In the genomic region with DNA sequence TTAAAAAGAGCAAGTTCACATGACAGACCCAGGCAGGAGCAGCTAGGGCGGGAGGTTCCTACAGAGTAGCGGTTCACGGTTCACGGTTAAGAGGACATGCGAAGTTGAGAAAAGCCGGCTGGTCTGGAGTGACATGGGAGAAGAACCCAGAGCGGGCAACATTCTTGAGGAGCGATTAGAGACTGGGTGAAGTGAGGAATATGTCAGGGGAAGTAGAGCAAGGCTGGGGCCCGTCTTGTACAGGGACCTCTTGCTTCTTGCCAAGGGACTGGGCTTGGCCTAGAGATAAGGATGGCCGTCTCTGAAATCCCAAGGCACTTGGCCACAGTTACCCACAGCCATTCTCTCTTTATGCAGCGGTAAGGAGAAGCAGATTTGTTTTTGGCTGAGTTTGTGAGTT, we compare ENCODE assay signal across 8 mouse cellular contexts. TPM values are rescaled to one million over a fixed set of nuclear protein-coding genes. Genes with fewer than 3 reads are reported as not detected.
DNase-seq lines count a peak whose midpoint lies in the region; ATAC-seq lines count a peak whose summit lies in the region.

No protein-coding gene starts in this region.

- no peak overlapping the region for H3K27ac ChIP-seq in hindbrain, embryonic 13.5 days
- H3K27ac ChIP-seq in midbrain, embryonic 11.5 days (ENCODE audit: low read depth, low read length): no peak overlapping the region

- H3K9me3 ChIP-seq in hindbrain, embryonic 13.5 days: no peaks in the 10 kb centered on the region
- no peaks in the 10 kb centered on the region for H3K9me3 ChIP-seq in midbrain, embryonic 11.5 days (ENCODE audit: control insufficient read depth, low read length)

- H3K36me3 ChIP-seq in hindbrain, embryonic 13.5 days: peaks cover 8% of the 10 kb centered on the region
- no peaks in the 10 kb centered on the region for H3K36me3 ChIP-seq in midbrain, embryonic 11.5 days (ENCODE audit: control insufficient read depth, insufficient read depth, low read length)

- H3K4me1 ChIP-seq in hindbrain, embryonic 13.5 days (replicated peaks): peaks cover 35% of the 10 kb centered on the region
- peaks cover 19% of the 10 kb centered on the region for H3K4me1 ChIP-seq in midbrain, embryonic 11.5 days (ENCODE audit: control insufficient read depth, insufficient read depth, low read length)

- no peaks in the 10 kb centered on the region for H3K27me3 ChIP-seq in hindbrain, embryonic 13.5 days
- H3K27me3 ChIP-seq in midbrain, embryonic 11.5 days (ENCODE audit: control insufficient read depth, insufficient read depth, low read length): no peaks in the 10 kb centered on the region

- peak overlapping the region; percentile 89 for H3K4me2 ChIP-seq in hindbrain, embryonic 13.5 days
- H3K4me2 ChIP-seq in midbrain, embryonic 11.5 days: peak overlapping the region; percentile 87

- 59% methylated on average over 11 of the region's 11 CpGs for WGBS in hindbrain, embryonic 13.5 days
- 65% methylated on average over 11 of the region's 11 CpGs for WGBS in midbrain, embryonic 11.5 days

- peak overlapping the region; percentile 87 for H3K4me3 ChIP-seq in hindbrain, embryonic 13.5 days
- H3K4me3 ChIP-seq in midbrain, embryonic 11.5 days (ENCODE audit: low read depth, low read length): peak overlapping the region; percentile 88

- H3K9ac ChIP-seq in hindbrain, embryonic 13.5 days: peak overlapping the region; percentile 94
- peak overlapping the region; percentile 98 for H3K9ac ChIP-seq in midbrain, embryonic 11.5 days (ENCODE audit: low read length)

- ATAC-seq in hindbrain, embryonic 13.5 days (ENCODE audit: low FRiP score): no peak
- ATAC-seq in midbrain, embryonic 11.5 days (ENCODE audit: low FRiP score): no peak

- peak; percentile 30 for DNase-seq in embryo, embryonic 10.5 days (ENCODE audit: low spot score)
- no peak for DNase-seq in embryo, embryonic 10 days (ENCODE audit: low spot score)
- DNase-seq in c-Kit-positive CD71-positive TER-119-positive erythroid progenitor cells, embryonic 14.5 days (ENCODE audit: low spot score): peak; percentile 35
- DNase-seq in midbrain, embryonic 11.5 days (ENCODE audit: low spot score, missing footprints): no peak
- no peak for DNase-seq in cerebellum, postnatal 14 days
- DNase-seq in frontal cortex, postnatal 36 days (ENCODE audit: low spot score in 2 of 2): no peak
- no peak for DNase-seq in layer of hippocampus, adult 11-12 months (ENCODE audit: low spot score)

RNA-seq across cellular contexts. Expression of a gene that starts 1.8 kb away (rescaled TPM):
- polyA plus RNA-seq in hindbrain, embryonic 13.5 days (2015; fragmentation: Nextera tagmentation; extraction: Ambion mirVana): 80.0 and 81.9 TPM in 2 replicates
- polyA plus RNA-seq in midbrain, embryonic 11.5 days (2014; fragmentation: Nextera tagmentation; extraction: Ambion mirVana): 129 and 143 TPM in 2 replicates

Comparison
In these comparisons a context has a peak if more than half of its experiments do, and no peak if none do; other contexts are left out.
1. DNase-seq: peak in embryo, embryonic 10.5 days (single experiment) and c-Kit-positive CD71-positive TER-119-positive erythroid progenitor cells, embryonic 14.5 days (single experiment); none in embryo, embryonic 10 days (single experiment), midbrain, embryonic 11.5 days (single experiment), cerebellum, postnatal 14 days (0 of 2), frontal cortex, postnatal 36 days (0 of 2) and layer of hippocampus, adult 11-12 months (single experiment).